Mouse (Mus musculus) CH12.LX (cell line): Measurements from ENCODE around the gene Fxyd2.

Experiments used
- CHD2 ChIP-seq: IDR thresholded peaks from 2 replicates; pipeline ENCODE4 v1.6.1; 2011; ENCODE audit warnings: low read length, improper control_type of control experiment
- CTCF ChIP-seq, 2 experiments: IDR thresholded peaks in 1 of 2; conservative IDR thresholded peaks in 1 of 2; 2 replicates each; pipeline ENCODE4 v1.5.1; 2011 to 2012; ENCODE audit warnings: low read depth in 2 of 2, low read length in 2 of 2, improper control_type of control experiment in 1 of 2, inconsistent platforms in 1 of 2, mild to moderate bottlenecking in 1 of 2, moderate library complexity in 1 of 2
- IRF4 ChIP-seq: IDR thresholded peaks from 2 replicates; pipeline ENCODE4 v1.6.1; 2014; ENCODE audit warnings: low read depth, mild to moderate bottlenecking, inconsistent platforms, low read length, improper control_type of control experiment
- MAX ChIP-seq: IDR thresholded peaks from 2 replicates; pipeline ENCODE4 v1.6.1; 2011; ENCODE audit warnings: low read length, improper control_type of control experiment
- MAZ ChIP-seq: IDR thresholded peaks from 2 replicates; pipeline ENCODE4 v1.6.1; 2012; ENCODE audit warnings: low read depth, mild to moderate bottlenecking, inconsistent platforms, low read length, improper control_type of control experiment, moderate library complexity
- MYC ChIP-seq: IDR thresholded peaks from 2 replicates; pipeline ENCODE4 v1.6.1; 2011; ENCODE audit warnings: low read depth, mild to moderate bottlenecking, improper control_type of control experiment, low read length
- POLR2A ChIP-seq: IDR thresholded peaks from 2 replicates; pipeline ENCODE4 v1.6.1; 2011; ENCODE audit warnings: low read depth, mild to moderate bottlenecking, improper control_type of control experiment, low read length
- POLR2AphosphoS2 ChIP-seq: IDR thresholded peaks from 2 replicates; pipeline ENCODE4 v1.6.1; 2011; ENCODE audit warnings: low read depth, low read length, improper control_type of control experiment
- RAD21 ChIP-seq: IDR thresholded peaks from 2 replicates; pipeline ENCODE4 v1.6.1; 2011; ENCODE audit warnings: low read depth, mild to moderate bottlenecking, low read length, improper control_type of control experiment, moderate library complexity
- TBP ChIP-seq: conservative IDR thresholded peaks from 2 replicates; pipeline ENCODE4 v1.6.1; 2011; ENCODE audit warnings: low read depth, low read length, improper control_type of control experiment
- ZNF384 ChIP-seq: IDR thresholded peaks from 2 replicates; pipeline ENCODE4 v1.6.1; 2012; ENCODE audit warnings: low read depth, low read length, improper control_type of control experiment, inconsistent platforms

GRCm38 (mm10) chr9:45382336-45382735 lies 17.1 kb upstream of the Fxyd2 start:
- TF ChIP-seq POLR2A, result no peak
- TF ChIP-seq MYC, result no peak
- no peak for TF ChIP-seq IRF4
- TF ChIP-seq CTCF (conservative IDR thresholded peaks at IDR 0.05 in 1 of 2, IDR thresholded peaks at IDR 0.05 in 1 of 2; ENCODE audit: low read depth in 2 of 2, low read length in 2 of 2), result no peak
- no peak for TF ChIP-seq CHD2
- TF ChIP-seq ZNF384, result no peak
- no peak for TF ChIP-seq MAZ
- TF ChIP-seq POLR2AphosphoS2, result no peak
- TF ChIP-seq RAD21, result no peak
- TF ChIP-seq MAX, result no peak
- TF ChIP-seq TBP, result no peak
